Mouse (Mus musculus): ENCODE results near the gene Slc16a13.

Slc16a13 gene

DNA sequence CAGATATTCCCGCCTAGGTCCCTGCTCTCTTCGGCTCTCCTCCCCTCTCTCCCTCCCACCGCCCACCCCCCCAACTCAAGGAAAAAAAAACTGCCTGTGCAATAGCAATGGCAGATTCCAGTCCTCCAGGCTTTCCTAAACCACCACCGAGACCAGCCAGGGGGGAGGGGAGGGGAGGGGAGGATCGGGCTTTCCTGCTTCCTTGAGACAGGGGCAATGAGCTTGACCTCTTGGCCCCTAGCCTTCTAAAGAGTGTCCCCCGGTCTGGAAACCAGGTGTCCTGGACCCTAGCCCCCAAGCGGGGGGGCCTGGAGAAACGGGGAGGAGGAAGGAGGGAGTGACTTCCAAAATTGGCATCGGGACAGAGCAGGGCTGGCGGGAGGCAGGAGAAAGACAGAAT lies 11.7 kb upstream of the Slc16a13 start:
- no peak for DNase-seq (ENCODE audit: low read depth)

DNA sequence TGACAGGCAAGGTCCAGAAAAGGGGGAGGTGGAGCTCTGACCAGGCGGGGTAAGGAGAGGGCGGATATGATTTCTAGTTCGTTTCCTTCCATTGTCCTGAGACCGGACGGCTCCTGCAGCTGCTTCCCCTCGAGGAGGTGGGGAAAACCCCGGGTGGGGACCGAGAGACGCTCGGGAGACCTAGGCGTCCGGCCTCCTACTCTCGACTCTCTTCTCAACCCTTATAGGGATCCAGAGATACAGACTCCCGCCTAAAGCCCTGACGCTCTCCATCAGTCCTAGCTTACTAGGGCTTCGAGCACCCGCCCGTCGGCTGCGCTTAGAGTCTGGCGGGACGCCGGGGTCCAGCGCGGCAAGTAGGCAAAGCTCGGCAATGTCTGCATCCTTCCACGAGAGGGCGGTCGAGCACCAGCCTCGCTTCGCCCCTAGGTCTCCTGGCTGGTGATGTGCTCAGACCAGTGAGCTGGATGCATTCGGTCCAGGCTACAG lies 9.4 kb upstream of the Slc16a13 start:
- peak; percentile 84 for DNase-seq (ENCODE audit: low read depth)

DNA sequence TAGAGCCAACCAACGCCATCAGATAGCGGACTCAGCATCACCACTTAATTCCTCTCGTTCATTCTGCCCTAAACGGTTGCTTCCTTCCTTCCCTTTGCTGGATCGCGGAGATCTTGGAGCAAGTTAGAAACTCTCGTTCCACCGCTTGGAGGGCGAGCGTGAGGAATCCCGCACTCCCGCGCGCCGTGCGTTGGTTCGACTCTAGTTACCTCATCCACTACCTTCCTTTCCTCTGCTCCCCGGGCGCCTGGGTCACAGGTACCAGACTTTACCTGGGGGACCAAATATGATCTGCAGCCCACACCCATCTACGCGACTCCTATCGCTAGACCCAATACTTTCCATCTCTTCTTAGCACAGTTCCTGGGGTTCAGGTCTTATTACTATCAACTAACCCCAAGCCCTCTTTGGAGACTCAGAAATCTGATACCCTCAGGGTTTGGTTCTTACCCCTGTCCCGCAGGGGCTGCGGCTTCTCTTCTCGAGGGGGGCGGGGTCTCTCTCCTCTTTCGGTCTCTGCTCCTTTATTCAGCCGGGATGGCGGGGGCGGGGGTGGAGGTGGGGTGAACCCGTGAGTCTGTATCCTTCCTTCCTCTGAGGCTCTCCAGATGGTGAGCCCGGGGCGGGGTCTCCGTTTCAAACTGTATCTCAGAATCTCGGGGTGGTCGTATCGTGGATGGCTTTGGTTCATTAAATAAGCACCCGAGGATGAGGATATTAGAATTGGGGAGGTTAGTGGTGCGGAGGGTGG lies 8.6 kb upstream of the Slc16a13 start, which contains the start of gene Bcl6b:
Gene Bcl6b (minus strand): TSS at position 539 of the 751 bp plus-strand sequence.
- DNase-seq (ENCODE audit: low read depth): no peak

DNA sequence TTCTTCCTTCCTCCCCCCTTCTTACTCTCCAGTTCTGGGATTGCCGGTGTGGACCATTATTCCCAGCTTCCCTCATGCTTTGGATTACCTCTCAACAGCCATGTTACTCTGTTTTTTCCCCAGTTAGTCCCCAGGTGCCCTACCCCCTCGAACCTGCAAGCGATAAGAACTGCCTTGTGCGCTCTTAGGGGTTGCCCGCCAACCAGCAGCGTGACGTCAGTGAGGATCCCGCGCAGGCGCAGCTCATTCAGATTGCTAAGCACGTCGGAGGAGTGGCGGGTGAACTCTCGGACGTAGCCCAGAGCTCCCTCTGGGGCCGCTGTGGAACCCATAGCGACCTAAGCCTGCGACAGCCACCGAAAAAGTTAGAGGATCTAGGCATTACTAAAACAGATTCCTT lies 8.0 kb upstream of the Slc16a13 start:
- peak; percentile 78 for DNase-seq (ENCODE audit: low read depth)

DNA sequence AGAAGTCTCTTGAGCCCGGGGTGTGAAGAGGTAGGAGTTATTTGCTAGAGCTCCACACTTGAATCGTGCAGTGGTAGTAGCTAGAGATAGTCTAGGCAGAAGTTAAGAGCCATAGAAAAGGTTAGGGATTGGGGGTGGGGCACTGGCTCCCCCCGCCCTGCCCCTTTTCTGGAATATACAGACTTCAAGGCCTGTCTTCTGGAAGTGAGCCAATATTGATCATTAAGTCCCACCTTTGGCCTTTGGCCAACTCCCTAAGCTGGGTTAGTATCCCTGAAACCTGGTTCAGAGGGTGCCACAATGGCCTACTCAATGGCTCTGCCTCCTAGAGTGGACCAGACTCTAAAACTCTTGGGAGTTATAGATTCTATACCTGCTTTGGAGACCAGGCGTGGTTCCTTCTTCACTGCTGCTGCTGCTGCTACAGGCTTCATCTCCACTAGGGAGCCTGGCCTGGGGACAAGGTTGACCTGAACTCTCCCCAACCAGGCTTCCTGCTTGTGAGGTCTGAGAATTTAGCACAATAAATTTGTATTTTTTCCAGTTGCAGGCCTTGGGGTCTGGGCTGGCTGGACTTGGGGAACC lies 6.9 kb upstream of the Slc16a13 start:
- no peak for DNase-seq (ENCODE audit: low read depth)

DNA sequence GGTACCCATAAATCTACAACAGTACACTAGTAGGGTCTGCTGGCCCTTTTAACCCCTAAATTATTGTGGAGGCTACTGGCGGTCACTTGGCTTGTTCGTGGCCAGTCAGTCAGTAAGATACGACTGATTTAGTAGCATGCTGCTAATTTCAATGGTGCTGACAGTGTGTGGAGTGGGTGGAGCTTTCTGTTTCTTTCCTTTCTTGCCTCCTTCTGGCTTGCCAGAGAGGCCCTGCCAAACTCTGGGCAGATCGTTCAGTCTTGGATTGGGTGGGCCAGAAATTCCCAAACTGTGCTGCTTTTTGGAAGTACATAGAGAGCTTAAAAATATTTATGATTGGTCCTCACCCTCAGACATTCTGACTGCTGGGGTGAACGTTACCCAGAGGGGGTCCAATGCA lies 6.3 kb upstream of the Slc16a13 start:
- no peak for DNase-seq (ENCODE audit: low read depth)

DNA sequence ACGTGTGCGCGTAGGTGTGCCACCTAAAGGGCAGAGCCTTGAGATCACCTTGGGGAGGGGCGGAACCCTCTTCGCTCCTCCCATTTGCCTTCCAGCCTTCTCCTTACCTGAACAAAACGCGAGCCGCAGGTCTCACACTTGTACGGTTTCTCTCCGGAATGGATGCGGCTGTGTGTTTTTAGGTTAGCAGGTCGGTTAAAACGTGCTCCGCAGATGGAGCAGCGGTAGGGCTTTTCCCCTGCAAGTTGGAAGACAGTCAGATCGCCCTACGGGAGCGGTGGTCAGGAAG lies 5.7 kb upstream of the Slc16a13 start:
- no peak for DNase-seq (ENCODE audit: low read depth)

DNA sequence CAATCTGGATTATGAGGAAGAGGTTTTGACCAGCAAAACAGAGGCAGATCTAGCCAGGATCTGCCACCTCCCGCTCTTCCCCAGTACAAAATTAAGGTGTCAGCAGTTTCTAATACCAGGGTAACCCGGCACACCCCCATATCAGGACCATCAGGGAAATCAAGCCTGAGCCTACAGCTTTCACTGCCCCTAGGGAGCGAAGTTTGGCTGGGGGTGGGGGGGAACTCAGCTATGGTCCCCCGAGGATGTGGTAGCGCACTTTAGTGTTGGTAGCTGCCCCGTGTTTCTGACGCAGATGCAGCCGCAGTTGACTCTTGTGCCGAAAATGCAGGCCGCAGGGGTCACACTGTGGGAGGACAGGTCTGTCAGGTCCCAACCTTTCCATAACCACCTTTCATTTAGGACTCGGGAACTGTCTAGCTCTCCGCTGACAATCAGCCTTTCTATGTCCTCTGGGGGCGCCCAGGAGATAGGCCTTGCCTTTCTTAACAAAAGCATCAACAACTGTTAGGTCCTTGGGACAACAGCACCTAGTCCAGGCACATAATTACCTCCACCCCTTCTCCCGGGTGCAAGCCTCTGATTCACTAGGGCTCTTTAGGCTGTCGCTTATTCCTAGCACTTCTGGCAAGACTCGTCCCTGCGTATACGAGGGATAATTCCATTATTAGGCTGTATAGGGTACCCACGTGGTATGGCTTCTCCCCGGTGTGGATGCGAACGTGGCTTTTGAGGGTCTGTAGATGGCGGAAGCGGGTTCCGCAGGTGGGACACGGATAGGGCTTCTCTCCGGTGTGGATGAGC lies 5.1 kb upstream of the Slc16a13 start:
- no peak for DNase-seq (ENCODE audit: low read depth)

DNA sequence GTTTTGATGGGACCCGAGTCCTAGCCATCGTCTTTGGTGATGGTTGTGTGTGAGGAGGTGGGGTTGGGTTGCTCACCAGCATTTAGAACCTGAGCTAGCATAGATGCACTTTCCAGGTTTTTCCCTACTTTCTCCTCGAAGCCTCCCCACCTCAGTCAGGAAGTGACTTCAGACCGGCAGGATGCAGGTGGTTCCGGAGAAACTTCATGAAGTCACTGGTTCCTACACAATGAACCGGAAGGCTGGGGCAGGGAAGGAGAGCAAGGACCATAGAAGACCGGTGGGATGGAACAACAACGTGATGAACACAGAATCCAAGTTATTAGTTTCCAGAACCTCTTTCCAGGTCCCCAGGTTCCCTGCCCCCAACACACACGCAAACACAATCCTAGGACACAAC lies 2.9 kb upstream of the Slc16a13 start:
- DNase-seq (ENCODE audit: low read depth): no peak

DNA sequence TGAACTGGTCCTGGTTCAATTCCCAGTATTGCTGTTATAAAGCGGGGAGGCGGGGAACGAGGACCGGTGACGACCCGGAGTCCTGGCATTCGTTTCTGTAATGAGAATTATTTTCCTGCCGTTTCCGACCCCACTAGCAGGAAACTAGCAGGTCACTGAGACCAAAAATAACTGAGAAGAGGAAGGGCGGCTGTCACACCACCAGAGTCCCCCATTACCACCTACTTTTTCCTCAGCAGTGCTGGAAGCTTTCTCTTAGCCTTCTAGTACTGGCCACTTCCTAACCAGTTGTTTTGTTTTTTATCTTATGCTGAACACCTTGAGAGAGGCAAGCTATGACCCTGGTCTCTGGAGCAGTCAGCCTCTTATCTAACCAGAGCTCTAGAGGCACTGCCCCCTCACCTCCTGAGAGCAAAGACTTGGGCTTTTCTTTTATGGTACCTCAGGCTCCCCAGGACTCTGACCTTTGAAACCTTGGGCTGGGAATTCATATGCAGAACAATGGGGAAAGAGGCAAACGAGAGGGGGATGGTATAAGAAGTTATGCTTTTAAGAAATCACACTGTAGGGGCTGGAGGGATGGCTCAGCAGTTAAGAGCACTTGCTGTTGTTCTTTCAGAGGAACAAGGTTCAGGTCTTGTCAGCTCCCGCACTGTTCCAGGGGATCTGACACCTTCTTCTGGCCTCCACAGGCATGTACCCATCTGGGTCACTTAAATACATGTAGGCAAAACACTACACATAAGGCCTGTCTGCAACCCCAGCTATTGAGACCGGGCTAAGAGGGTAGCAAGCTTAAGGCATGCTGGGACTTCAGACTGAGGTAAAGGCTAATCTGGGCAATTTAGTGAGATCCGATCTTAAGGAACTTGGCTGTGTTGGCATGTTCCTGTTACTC lies 988 bp upstream of the Slc16a13 start:
- DNase-seq (ENCODE audit: low read depth): no peak

DNA sequence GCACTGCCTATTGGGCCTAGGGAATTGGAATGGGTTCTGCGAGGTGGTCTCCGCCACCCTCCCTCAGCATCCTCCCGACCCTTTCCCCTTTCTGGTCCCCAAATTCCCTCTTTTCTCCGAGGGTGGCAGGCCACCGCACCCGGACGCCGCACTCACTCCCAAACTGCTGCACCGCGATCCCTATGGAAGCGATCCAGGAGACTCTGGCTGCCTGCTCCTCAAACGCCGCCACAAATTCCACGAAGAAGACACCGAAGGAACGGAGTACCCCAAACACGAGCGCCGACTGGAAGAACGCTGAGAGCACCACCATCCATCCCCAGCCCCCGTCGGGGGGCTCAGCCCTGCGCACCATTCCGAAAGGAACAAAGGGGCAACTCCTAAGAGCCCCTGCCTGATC lies 541 bp downstream of the Slc16a13 start:
- no peak for DNase-seq (ENCODE audit: low read depth)

DNA sequence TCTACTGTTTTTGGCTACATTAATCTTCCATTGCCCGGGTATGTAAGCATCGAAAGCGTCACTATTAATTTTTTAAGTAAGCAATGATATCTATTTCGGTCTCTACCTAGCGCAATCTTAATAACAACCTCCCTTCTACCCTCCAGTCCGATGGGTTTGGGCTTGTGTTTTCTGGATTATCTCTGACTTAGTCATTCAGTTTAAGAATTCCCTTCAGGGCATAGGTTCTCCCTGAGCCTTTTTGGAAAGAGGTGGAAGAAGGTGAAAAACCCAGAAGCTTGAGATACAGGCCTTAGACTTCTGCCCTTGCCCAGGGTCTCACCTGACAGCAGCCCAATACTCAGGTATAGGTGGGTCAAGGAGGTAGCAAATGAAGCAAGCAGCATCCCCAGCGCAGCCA lies 991 bp downstream of the Slc16a13 start:
- DNase-seq (ENCODE audit: low read depth): no peak

DNA sequence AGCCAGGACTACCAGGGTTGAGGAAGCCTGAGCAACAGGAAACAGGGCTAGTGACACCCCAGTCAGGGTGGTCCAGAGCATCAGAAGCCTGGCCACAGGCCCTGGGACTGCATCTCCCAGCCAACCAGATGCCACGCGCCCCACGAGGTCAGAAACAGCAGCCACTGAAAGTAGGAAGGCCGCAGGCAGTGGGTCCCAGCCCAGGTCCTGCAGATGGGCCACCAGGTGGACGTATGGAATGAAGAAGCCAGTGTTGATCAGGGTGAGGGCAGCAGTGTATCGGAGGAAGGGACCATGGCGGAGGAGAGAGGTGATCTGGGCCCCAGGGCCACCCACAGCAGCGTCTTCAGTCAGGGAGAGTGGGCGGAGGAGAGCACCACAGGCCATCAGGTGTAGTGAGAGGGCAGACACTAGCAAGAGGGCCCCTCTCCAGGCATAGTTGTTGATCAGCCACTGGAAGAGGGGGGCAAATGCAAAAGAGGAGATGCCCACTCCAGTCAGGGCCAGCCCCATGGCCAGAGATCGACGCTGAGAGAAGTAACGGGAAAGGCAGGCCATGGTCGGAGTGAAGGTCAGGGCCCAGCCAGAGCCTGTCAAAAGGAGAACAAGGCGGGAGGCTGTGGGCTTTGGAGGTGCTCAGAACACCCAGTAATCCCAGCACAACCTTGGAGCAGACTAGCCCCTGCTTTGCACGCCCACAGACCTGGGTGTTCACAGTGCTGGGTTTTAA lies 2.0 kb downstream of the Slc16a13 start:
- DNase-seq (ENCODE audit: low read depth): no peak

DNA sequence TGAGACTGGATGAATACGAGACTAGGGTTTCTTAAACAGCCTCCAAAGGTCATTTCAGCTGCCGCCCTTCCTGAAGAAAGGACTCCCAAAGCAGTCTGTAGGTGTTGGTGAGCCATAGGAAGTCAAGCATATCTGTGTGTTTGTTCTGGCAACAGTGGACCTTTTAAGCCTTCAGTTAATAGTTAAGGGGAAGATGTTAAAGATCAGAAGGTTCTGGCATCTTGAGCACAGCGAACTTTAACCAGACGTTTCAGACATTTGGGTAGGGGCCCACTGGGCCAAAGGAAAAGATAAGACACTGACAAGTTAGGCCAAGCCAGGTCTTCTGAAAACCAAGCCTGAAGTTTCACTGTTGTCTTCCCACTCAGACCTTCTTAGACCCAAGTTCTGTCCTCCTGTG lies 2.8 kb downstream of the Slc16a13 start:
- DNase-seq (ENCODE audit: low read depth): no peak

DNA sequence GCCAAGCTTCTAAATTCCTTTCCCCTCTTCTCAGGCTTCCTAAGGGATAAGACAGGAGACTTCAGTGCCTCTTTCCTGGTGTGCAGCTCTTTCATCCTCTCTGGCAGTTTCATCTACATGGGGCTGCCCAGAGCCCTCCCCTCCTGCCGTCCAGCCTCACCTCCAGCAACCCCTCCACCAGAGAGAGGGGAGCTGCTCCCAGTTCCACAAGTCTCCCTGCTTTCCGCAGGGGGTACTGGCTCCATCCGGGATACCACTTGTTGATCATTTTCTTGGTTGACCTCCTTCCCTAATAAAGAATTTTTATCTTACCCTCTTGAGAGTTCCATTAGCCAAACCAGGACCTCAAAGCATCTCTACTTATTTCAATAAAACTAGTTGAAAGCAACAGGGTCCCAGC lies 4.8 kb downstream of the Slc16a13 start:
- no peak for DNase-seq (ENCODE audit: low read depth)

DNA sequence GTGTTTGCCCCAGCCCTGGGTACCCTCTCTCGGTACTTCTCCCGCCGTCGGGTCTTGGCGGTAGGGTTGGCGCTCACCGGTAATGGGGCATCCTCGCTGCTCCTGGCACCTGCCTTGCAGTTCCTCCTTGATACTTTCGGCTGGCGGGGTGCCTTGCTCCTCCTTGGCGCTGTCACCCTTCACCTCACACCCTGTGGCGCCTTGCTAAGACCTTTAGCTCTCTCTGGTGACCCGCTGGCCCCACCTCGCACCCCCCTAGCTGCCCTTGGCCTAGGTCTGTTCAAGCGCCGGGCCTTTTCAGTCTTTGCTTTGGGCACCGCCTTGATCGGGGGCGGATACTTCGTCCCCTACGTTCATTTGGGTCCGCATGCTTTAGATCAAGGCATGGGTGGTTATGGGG lies 5.6 kb downstream of the Slc16a13 start:
- DNase-seq (ENCODE audit: low read depth): no peak

DNA sequence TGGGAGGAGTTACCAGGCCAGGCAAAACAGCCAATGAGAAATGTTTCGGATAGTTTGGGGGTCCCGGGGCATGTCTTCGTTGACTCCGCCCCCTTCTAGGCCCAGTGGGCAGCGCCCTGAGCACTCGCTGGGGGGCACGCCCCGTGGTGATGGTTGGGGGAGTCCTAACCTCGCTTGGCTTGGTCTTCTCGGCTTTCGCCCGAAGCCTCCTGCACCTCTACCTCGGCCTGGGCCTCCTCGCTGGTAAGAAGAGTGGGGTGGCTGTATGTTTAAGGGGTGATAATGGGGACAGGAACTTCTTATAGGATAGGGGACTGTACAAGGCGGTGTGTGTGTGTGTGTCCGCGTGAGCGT lies 6.0 kb downstream of the Slc16a13 start:
- no peak for DNase-seq (ENCODE audit: low read depth)

DNA sequence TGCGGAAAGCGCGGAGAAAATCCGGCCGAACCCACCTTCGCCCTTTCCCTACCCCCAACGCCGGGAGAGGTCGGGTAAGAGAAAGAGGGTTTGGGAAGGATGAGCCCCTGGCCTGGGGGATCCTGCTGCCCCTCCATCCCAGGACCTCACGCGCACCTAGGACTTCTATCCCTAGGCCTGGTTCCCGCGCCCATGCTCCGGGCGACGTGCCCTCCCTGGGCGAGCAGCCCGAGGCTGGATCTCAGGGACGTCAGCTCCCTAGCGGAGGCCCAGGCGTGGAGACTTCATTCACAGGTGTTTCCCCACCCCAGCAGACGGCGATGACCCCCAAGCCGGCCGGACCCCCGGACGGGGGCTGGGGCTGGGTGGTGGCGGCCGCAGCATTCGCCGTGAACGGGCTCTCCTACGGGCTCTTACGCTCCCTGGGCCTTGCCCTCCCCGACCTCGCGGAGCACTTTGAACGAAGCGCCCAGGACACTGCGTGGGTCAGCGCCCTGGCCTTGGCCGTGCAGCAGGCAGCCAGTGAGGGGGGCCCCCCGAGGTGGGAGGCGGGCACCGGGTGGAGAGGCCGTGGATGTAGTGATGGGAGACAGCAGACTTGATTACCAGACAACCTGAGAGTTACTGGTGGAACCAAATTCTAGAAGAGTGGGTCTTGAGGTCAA lies 6.5 kb downstream of the Slc16a13 start:
- DNase-seq (ENCODE audit: low read depth): no peak

DNA sequence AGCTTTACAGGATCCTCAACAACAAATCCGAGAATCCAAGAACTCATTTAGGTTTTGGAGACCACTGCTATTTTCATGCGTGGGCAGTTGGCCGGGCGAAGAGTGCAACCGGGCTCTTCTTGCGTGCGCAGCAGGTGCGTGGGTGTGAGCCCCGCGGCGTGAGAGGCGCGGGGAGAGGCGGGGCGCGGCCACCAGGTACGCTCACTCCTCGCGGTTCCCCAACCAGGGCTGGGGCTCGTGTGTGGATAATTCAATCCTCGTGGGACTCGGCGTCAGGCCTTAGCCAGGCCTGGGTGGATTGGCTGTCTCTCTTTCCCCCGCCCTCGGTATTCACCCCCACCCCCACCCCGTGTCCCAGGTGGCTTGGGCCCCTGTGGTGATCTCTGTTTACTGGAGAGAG lies 7.1 kb downstream of the Slc16a13 start:
- no peak for DNase-seq (ENCODE audit: low read depth)

DNA sequence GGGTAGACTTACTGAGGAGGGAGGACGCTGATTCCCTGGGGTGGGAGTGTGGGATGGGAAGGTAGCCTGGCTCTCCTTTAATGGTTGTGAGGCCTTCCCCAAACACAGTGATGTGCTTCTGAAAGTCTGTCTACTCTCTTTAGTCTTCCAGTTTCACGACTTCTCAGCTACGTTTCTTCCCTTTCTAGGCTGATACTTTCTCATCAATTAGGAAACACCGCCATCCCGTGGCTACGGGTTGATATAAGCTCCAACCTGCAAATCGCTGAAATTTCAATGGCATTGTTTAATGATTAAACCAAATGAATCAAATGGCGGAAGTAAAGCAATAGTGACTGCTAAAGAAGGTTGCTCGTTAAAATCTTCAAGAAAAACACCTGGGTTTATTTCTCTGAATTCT lies 8.0 kb downstream of the Slc16a13 start:
- DNase-seq (ENCODE audit: low read depth): peak; percentile 74

DNA sequence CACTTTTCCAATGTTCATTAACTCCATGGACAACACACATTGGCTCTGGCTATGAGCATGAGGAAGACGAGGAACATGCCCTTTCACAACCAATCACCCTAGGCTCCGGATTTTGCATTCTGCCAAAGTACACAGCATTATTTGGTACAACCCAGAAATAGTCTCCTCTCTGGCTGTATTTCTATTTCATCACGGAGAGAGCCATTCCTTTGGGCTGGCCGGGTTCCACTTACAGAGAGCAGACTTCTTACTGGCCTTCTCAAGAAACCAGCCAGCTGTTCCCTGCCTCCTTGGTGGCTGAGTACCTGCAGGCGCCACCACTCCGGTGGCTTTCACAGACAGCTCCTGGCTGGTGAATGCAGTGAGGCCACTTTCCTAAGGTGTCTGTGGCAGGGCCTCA lies 8.4 kb downstream of the Slc16a13 start, which contains the start of gene Slc16a11:
Gene Slc16a11 (plus strand): TSS at position 330 of the 400 bp plus-strand sequence.
- DNase-seq (ENCODE audit: low read depth): no peak
